Mouse (Mus musculus) intestine, embryonic 15.5 days (tissue): ENCODE data around the gene Hook2. TPM values are rescaled to one million over a fixed set of nuclear protein-coding genes. Genes with fewer than 3 reads are reported as not detected.

Experiments used
- ATAC-seq: fragments of 200-750 bp; cut with Nextera tagmentation; 2 replicates; pipeline ENCODE4 v1.8.0; 2017; ENCODE audit warnings: moderate TSS enrichment, moderate library complexity
- H3K27ac ChIP-seq: fragments of 300-500 bp; sonication (generic); 2 replicates; pipeline ENCODE4 v1.5.1; 2015; ENCODE audit warnings: mild to moderate bottlenecking, inconsistent platforms
- H3K27me3 ChIP-seq: fragments of 300-500 bp; sonication (generic); replicated peaks from 2 replicates; pipeline ENCODE4 v1.6.1; 2015; ENCODE audit warnings: inconsistent platforms
- H3K36me3 ChIP-seq: fragments of 300-500 bp; sonication (generic); 2 replicates; pipeline ENCODE4 v1.6.1; 2015; ENCODE audit warnings: inconsistent platforms
- H3K4me1 ChIP-seq: fragments of 300-500 bp; sonication (generic); replicated peaks from 2 replicates; pipeline ENCODE4 v1.6.1; 2015; ENCODE audit warnings: inconsistent platforms
- H3K4me2 ChIP-seq: fragments of 300-500 bp; sonication (generic); replicated peaks from 2 replicates; pipeline ENCODE4 v1.6.1; 2015; ENCODE audit warnings: mild to moderate bottlenecking, inconsistent platforms
- H3K4me3 ChIP-seq: fragments of 300-500 bp; sonication (generic); replicated peaks from 2 replicates; pipeline ENCODE4 v1.5.1; 2015; ENCODE audit warnings: inconsistent platforms
- H3K9ac ChIP-seq: fragments of 300-500 bp; sonication (generic); 2 replicates; pipeline ENCODE4 v1.6.1; 2015; ENCODE audit warnings: inconsistent platforms
- H3K9me3 ChIP-seq: fragments of 300-500 bp; sonication (generic); 2 replicates; pipeline ENCODE4 v1.6.1; 2016; ENCODE audit warnings: inconsistent platforms
- WGBS: fragments of 180-500 bp; shearing (Covaris S2); methylation state at CpG from one replicate; pipeline ENCODE4 v1.1.7; 2015; 5-methylcytosine and 5-hydroxymethylcytosine counted together
- polyA plus RNA-seq: library from polyadenylated mRNA; unstranded; fragments of >200 nt; fragmentation: Nextera tagmentation; extraction: Ambion mirVana; gene quantifications from 2 replicates; pipeline ENCODE4 v1.2.1, GENCODE M21; 2015

Gene Hook2
- polyA plus RNA-seq, 1 experiment from 2014 or later, result 68.7 TPM

DNA sequence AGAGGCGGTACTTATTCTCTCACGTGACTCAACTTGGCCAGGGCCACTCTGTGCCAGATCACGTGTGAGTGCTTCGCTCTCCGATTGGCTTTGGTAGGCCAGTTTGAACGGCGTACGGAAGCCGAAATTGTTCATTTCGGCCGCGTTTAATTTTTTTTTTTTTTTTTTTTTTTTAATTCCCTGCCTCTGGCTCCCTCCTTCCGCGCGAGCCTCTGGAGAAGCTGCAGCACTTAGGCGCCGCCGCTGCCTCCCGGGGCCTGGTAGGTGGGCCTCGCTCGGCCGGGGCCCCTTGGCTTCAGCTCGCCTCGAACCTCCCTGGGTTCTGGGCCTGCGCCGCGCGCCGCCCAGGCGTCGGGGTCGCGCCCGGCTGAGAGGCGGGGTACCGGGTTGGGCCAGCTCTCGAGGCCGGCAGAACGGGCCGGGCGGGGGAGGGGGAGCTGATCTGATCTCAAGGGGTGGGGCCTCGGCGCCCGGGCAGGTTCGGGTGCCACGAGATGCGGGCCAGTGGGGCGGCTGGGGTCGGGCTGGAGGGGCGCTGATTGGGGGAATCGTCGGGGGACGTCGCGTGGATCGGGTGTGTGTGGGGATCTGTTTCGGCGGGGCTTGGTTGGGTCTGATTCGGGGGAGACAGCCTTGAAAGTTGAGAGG is 46.4 kb downstream of the Hook2 start, which contains the start of gene Tnpo2:
Tnpo2 (plus strand) TSS at position 198 of the 648 bp plus-strand sequence.
- H3K9ac ChIP-seq, result peak within 1 kb of the TSS; percentile 94
- H3K27ac ChIP-seq, result peak within 1 kb of the TSS; percentile 100
- peaks cover 13% of the 10 kb centered on the region; the same call in 1 of the 2 replicates for H3K4me1 ChIP-seq
- no peaks in the 10 kb centered on the region for H3K9me3 ChIP-seq
- H3K36me3 ChIP-seq, result 0 out of 2 replicates have a peak, but pooled peaks cover 8% of the 10 kb centered on the region
- H3K4me2 ChIP-seq, result peak within 1 kb of the TSS; percentile 88
- under 1% methylated on average over 58 of the region's 59 CpGs for WGBS
- peak within 1 kb of the TSS; percentile 85 for H3K4me3 ChIP-seq
- no peaks in the 10 kb centered on the region for H3K27me3 ChIP-seq
- ATAC-seq, result peak; percentile 93

DNA sequence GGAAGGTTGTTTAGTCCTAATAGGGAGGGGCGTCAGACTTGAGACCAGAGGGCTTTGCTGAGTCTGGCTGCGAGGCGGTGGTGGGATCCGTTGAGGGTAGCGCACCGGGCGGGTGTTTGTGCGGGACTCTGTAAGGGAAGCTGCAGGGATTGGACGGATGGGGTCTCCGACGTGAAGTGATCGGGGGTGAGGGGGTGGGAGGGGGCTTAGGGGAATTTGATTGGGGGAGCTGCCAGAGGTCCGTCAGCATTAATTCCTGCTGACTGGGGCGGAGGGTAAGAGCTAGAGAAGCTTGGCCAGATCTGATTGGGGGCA is 46.9 kb downstream of the Hook2 start:
- H3K9ac ChIP-seq, result peak overlapping the region; percentile 94
- WGBS, result under 1% methylated on average over 13 of the region's 14 CpGs
- H3K4me1 ChIP-seq, result peaks cover 13% of the 10 kb centered on the region; the same call in 1 of the 2 replicates
- H3K9me3 ChIP-seq, result no peaks in the 10 kb centered on the region
- 0 out of 2 replicates have a peak, but pooled peaks cover 8% of the 10 kb centered on the region for H3K36me3 ChIP-seq
- ATAC-seq, result peak; percentile 37
- H3K27me3 ChIP-seq, result no peaks in the 10 kb centered on the region
- peak overlapping the region; percentile 85 for H3K4me3 ChIP-seq
- H3K4me2 ChIP-seq, result peak overlapping the region; percentile 88
- H3K27ac ChIP-seq, result peak overlapping the region; percentile 100

DNA sequence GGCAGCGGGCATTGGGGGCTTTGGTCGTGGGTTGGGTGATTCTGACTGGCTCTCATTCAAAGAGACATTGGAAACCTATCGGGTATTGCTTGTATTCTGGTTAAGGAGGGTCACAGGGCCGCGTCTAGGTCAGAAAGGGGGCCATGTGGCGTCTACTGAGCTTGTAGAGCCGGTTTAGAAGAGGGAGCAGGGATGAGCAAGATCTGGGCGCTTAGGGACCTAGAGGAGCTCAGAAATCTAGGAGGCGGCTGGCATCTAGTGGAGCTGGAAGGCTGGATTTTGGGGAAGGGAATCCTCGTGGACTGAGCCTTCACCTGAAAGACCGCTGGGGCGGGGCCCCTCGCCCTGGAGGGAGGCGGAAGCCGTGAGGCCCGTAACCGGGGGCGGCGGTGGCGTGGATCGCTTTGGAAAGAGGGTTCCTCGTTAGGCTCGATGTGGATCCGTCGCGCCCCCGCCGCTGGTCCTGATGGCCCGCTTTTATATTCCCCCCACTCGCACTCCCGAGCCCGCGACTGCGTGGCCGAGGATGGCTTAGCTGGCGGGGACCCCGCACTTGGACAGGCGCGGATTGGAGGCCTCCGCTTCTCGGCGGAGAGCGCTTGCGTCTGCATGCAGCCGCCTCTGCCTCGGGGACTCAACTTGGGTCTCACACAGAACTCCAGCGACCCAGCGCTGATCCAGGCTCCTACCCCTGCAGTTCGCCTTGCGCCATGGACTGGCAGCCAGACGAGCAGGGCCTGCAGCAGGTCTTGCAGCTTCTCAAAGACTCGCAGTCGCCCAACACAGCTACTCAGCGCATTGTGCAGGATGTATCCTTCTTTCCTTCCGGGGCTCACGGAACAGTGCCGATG is 47.5 kb downstream of the Hook2 start:
- under 1% methylated on average over 57 of the region's 57 CpGs for WGBS
- peak; percentile 27 for ATAC-seq

DNA sequence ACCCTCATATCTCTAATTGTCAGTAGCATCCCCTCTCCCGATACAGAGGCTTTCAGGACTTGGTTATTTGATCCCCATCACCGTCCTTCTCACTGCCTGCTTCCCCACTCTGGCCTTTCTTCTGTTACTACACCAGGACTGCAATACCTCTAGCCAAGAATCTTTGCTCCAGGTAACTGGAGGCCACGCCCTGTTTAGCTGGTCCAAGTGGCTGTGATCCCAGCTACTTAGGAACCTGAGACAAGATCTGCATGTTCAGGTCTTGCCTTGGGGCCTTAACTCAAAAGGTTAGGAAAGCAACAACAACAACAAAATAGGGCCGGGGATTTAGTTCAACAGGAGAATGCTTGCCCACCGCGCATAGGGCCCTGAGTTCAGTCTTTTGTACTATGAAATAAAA is 53.2 kb downstream of the Hook2 start:
- Histone ChIP-seq H3K36me3 (peaks cover 45% of the 10 kb centered on the region), H3K9me3 (no peaks in the 10 kb centered on the region), H3K9ac (no peak overlapping the region), H3K4me1 (0 out of 2 replicates have a peak, but pooled peaks cover 6% of the 10 kb centered on the region), H3K4me2 (no peak overlapping the region), H3K27me3 (no peaks in the 10 kb centered on the region), H3K27ac (no peak overlapping the region), H3K4me3 (no peak overlapping the region)
- no peak for ATAC-seq
- 92% methylated on average over 6 of the region's 6 CpGs for WGBS

More for the DNA sequence above, 47.5 kb downstream of the Hook2 start:
- peak overlapping the region; percentile 94 for H3K9ac ChIP-seq
- H3K4me3 ChIP-seq, result peak overlapping the region; percentile 85
- H3K27me3 ChIP-seq, result no peaks in the 10 kb centered on the region
- H3K4me1 ChIP-seq, result peaks cover 13% of the 10 kb centered on the region; the same call in 1 of the 2 replicates
- peak overlapping the region; percentile 100 for H3K27ac ChIP-seq
- peak overlapping the region; percentile 88 for H3K4me2 ChIP-seq
- H3K36me3 ChIP-seq, result 0 out of 2 replicates have a peak, but pooled peaks cover 8% of the 10 kb centered on the region
- no peaks in the 10 kb centered on the region for H3K9me3 ChIP-seq

Other genes starting within 250 kb of the Hook2 start
- gene Nfix, start 190.3 kb upstream of the Hook2 start, polyA plus RNA-seq, result 14.2 and 14.8 TPM in 2 replicates
- 4.5 and 5.3 TPM in 2 replicates for gene Dand5, start 167.8 kb upstream of the Hook2 start, polyA plus RNA-seq
- gene Gadd45gip1, start 159.1 kb upstream of the Hook2 start, polyA plus RNA-seq, result 61.7 and 62.6 TPM in 2 replicates
- gene Rad23a, start 149.9 kb upstream of the Hook2 start, polyA plus RNA-seq, result 102 and 106 TPM in 2 replicates
- 1,038 and 1,157 TPM in 2 replicates for gene Calr, start 143.7 kb upstream of the Hook2 start, polyA plus RNA-seq
- gene Farsa, start 133.6 kb upstream of the Hook2 start, polyA plus RNA-seq, result 83.1 and 92.7 TPM in 2 replicates
- gene Syce2, start 118.5 kb upstream of the Hook2 start, polyA plus RNA-seq, result 49.9 and 54.4 TPM in 2 replicates
- gene Gcdh, start 96.7 kb upstream of the Hook2 start, polyA plus RNA-seq, result 42.8 and 49.2 TPM in 2 replicates
- gene Klf1, start 88.7 kb upstream of the Hook2 start, polyA plus RNA-seq, result 6.4 and 7.7 TPM in 2 replicates
- 8.7 and 10.2 TPM in 2 replicates for gene Dnase2a, start 82.0 kb upstream of the Hook2 start, polyA plus RNA-seq
- 1.6 TPM in 2 replicates for gene Mast1, start 53.2 kb upstream of the Hook2 start, polyA plus RNA-seq
- gene Rtbdn, start 43.6 kb upstream of the Hook2 start, polyA plus RNA-seq, result 0.31 and 0.51 TPM in 2 replicates
- gene Gm49661, start 21.2 kb upstream of the Hook2 start, polyA plus RNA-seq, result not detected in 2 replicates
- 581 and 615 TPM in 2 replicates for gene Prdx2, start 21.0 kb upstream of the Hook2 start, polyA plus RNA-seq
- gene Rnaseh2a, start 20.8 kb upstream of the Hook2 start, polyA plus RNA-seq, result 116 and 117 TPM in 2 replicates
- gene Junb, start 11.9 kb upstream of the Hook2 start, polyA plus RNA-seq, result 28.4 and 30.7 TPM in 2 replicates
- gene Best2, start 23.9 kb downstream of the Hook2 start, polyA plus RNA-seq, result 0.14 and 0.76 TPM in 2 replicates
- 125 and 130 TPM in 2 replicates for gene Asna1, start 34.7 kb downstream of the Hook2 start, polyA plus RNA-seq
- 110 and 113 TPM in 2 replicates for gene Trir, start 36.2 kb downstream of the Hook2 start, polyA plus RNA-seq
- gene Tnpo2, start 46.3 kb downstream of the Hook2 start, polyA plus RNA-seq, result 28.1 and 29.4 TPM in 2 replicates
- gene Fbxw9, start 69.5 kb downstream of the Hook2 start, polyA plus RNA-seq, result 25.2 and 27.4 TPM in 2 replicates
- gene Gm5741, start 77.4 kb downstream of the Hook2 start, polyA plus RNA-seq, result not detected in 2 replicates
- gene Dhps, start 81.2 kb downstream of the Hook2 start, polyA plus RNA-seq, result 56.6 and 57.5 TPM in 2 replicates
- 133 and 151 TPM in 2 replicates for gene Wdr83os, start 90.1 kb downstream of the Hook2 start, polyA plus RNA-seq
- gene Wdr83, start 90.7 kb downstream of the Hook2 start, polyA plus RNA-seq, result 35.7 and 42.9 TPM in 2 replicates
- gene Man2b1, start 92.7 kb downstream of the Hook2 start, polyA plus RNA-seq, result 55.4 and 55.7 TPM in 2 replicates
- 2.7 TPM in 2 replicates for gene Zfp791, start 132.5 kb downstream of the Hook2 start, polyA plus RNA-seq
- gene Cks1brt, start 161.3 kb downstream of the Hook2 start, polyA plus RNA-seq, result not detected in 2 replicates
- gene Olfr371, start 235.4 kb downstream of the Hook2 start, polyA plus RNA-seq, result not detected in 2 replicates